Mouse (Mus musculus) erythroblast, embryonic 14.5 days (primary cell): ENCODE data around the gene Hmga2. TPM values are rescaled to one million over a fixed set of nuclear protein-coding genes. Genes with fewer than 3 reads are reported as not detected.

Experiments
- H3K27me3 ChIP-seq: 2 replicates; pipeline ENCODE4 v1.6.1; 2012; ENCODE audit warnings: inconsistent platforms; ENCODE audit not compliant: control insufficient read depth
- H3K36me3 ChIP-seq: 2 replicates; pipeline ENCODE4 v1.6.1; 2012; ENCODE audit warnings: mild to moderate bottlenecking, inconsistent platforms; ENCODE audit not compliant: control insufficient read depth
- H3K4me1 ChIP-seq: 2 replicates; pipeline ENCODE4 v1.6.1; 2012; ENCODE audit warnings: inconsistent platforms; ENCODE audit not compliant: control insufficient read depth
- H3K4me3 ChIP-seq: replicated peaks from 2 replicates; pipeline ENCODE3; 2012; ENCODE audit warnings: moderate library complexity, mild to moderate bottlenecking, inconsistent platforms
- H3K9me3 ChIP-seq: 2 replicates; pipeline ENCODE4 v1.6.1; 2012; ENCODE audit warnings: low read length, inconsistent platforms, mixed read lengths; ENCODE audit not compliant: control insufficient read depth
- GATA1 ChIP-seq: IDR thresholded peaks from 2 replicates; pipeline ENCODE4 v1.6.1; 2012; ENCODE audit warnings: low read length, inconsistent platforms, mixed read lengths
- TAL1 ChIP-seq: IDR thresholded peaks from 3 replicates; pipeline ENCODE4 v1.6.1; 2012; ENCODE audit warnings: low read length, inconsistent platforms, mixed read lengths
- polyA plus RNA-seq: library from polyadenylated mRNA; stranded (reverse); fragments of >175 nt; gene quantifications from 2 replicates; pipeline ENCODE4 v1.2.3, GENCODE M21; 2012

The Hmga2 gene
- polyA plus RNA-seq, 1 experiment: 0.05 TPM

GRCm38 (mm10) chr10:120498086-120498485 lies 21.8 kb upstream of the Hmga2 start:
- no peak overlapping the region for H3K4me3 ChIP-seq
- TF ChIP-seq TAL1 (no peak), GATA1 (no peak)
- no peaks in the 10 kb centered on the region for H3K9me3 ChIP-seq
- H3K36me3 ChIP-seq: no peaks in the 10 kb centered on the region
- no peaks in the 10 kb centered on the region for H3K4me1 ChIP-seq
- no peaks in the 10 kb centered on the region for H3K27me3 ChIP-seq

DNA sequence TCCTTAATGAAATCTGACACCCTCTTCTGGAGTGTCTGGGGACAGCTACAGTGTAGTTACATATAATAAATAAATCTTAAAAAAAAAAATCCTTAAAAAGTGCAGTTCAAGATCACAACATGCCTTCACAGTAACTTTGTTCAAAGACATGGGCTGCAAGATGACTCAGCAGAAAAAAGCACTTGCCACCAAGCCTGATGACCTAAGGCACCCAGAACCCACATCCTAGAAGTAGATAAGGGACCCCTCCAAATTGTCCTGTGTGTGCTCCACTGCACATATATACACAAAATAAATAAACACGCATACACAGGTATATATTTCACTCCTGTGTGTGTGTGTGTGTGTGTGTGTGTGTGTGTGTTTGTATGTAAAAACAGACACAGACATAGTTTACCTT lies 18.4 kb upstream of the Hmga2 start:
- TF ChIP-seq TAL1: no peak
- no peak for TF ChIP-seq GATA1
- no peaks in the 10 kb centered on the region for H3K27me3 ChIP-seq
- H3K36me3 ChIP-seq: no peaks in the 10 kb centered on the region
- no peaks in the 10 kb centered on the region for H3K9me3 ChIP-seq
- H3K4me1 ChIP-seq: no peaks in the 10 kb centered on the region
- no peak overlapping the region for H3K4me3 ChIP-seq

GRCm38 (mm10) chr10:120491477-120491876 lies 15.2 kb upstream of the Hmga2 start:
- Histone ChIP-seq H3K4me1 (no peaks in the 10 kb centered on the region), H3K9me3 (no peaks in the 10 kb centered on the region), H3K27me3 (no peaks in the 10 kb centered on the region), H3K4me3 (no peak overlapping the region), H3K36me3 (no peaks in the 10 kb centered on the region)
- TF ChIP-seq TAL1: no peak
- TF ChIP-seq GATA1: no peak

DNA sequence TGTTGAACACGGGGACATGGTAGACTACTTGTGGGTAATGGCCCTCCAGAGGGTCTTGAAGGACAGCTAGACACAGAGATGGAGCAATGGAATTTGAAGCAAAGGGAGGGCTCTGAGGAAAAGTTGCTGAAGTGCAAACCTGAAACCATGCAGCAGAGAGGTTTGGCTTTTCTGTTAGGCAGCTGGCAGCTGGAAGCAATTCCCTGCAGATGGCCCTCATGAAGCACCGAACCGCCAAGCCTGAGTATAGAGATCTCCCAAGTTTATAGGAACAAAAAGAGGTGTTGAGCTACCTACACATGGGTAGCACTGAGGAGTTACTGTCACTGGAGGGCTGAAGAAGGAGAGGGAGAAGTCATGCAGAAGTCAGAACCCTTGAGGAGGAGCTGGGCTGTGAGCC lies 13.3 kb upstream of the Hmga2 start:
- TF ChIP-seq GATA1 (no peak), TAL1 (no peak)
- H3K4me1 ChIP-seq: no peaks in the 10 kb centered on the region
- H3K4me3 ChIP-seq: no peak overlapping the region
- H3K36me3 ChIP-seq: no peaks in the 10 kb centered on the region
- H3K27me3 ChIP-seq: no peaks in the 10 kb centered on the region
- H3K9me3 ChIP-seq: no peaks in the 10 kb centered on the region

- H3K4me1 ChIP-seq: no peaks in the 10 kb centered on the region
- H3K27me3 ChIP-seq: no peaks in the 10 kb centered on the region
- H3K4me3 ChIP-seq: no peak overlapping the region
- no peaks in the 10 kb centered on the region for H3K36me3 ChIP-seq
- no peak for TF ChIP-seq GATA1
- no peak for TF ChIP-seq TAL1
- no peaks in the 10 kb centered on the region for H3K9me3 ChIP-seq
Measured at GRCm38 (mm10) chr10:120488526-120488925, 12.3 kb upstream of the Hmga2 start.

DNA sequence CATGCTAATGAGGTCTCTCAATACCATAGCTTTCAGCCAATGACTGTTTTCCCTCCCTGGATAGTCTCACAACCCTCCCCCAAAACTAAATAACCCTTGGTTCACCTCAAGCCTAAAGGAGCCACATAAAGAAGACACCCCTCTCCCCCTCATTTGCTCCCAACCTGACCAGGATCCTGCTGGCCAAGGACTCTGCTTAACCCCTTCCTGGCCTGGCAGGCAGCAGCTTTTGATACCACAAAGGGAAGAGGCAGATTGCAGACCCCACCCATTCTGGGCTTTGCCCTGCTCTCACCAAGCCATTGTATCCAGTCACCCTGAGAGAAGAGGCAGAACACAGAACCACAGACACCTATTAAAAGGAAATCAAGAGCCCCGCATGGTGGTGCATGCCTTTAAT lies 11.6 kb upstream of the Hmga2 start:
- Histone ChIP-seq H3K4me1 (no peaks in the 10 kb centered on the region), H3K9me3 (no peaks in the 10 kb centered on the region), H3K27me3 (no peaks in the 10 kb centered on the region), H3K36me3 (no peaks in the 10 kb centered on the region), H3K4me3 (no peak overlapping the region)
- TF ChIP-seq TAL1 (no peak), GATA1 (no peak)

GRCm38 (mm10) chr10:120485461-120485860 lies 9.2 kb upstream of the Hmga2 start:
- TF ChIP-seq GATA1 (no peak), TAL1 (no peak)
- H3K4me1 ChIP-seq: no peaks in the 10 kb centered on the region
- H3K27me3 ChIP-seq: no peaks in the 10 kb centered on the region
- H3K36me3 ChIP-seq: no peaks in the 10 kb centered on the region
- H3K4me3 ChIP-seq: no peak overlapping the region
- H3K9me3 ChIP-seq: no peaks in the 10 kb centered on the region

- peaks cover 2% of the 10 kb centered on the region for H3K27me3 ChIP-seq
- H3K9me3 ChIP-seq: no peaks in the 10 kb centered on the region
- no peak overlapping the region for H3K4me3 ChIP-seq
- H3K4me1 ChIP-seq: no peaks in the 10 kb centered on the region
- TF ChIP-seq GATA1: no peak
- TF ChIP-seq TAL1: no peak
- no peaks in the 10 kb centered on the region for H3K36me3 ChIP-seq
Measured at GRCm38 (mm10) chr10:120484144-120484543, 7.9 kb upstream of the Hmga2 start.

DNA sequence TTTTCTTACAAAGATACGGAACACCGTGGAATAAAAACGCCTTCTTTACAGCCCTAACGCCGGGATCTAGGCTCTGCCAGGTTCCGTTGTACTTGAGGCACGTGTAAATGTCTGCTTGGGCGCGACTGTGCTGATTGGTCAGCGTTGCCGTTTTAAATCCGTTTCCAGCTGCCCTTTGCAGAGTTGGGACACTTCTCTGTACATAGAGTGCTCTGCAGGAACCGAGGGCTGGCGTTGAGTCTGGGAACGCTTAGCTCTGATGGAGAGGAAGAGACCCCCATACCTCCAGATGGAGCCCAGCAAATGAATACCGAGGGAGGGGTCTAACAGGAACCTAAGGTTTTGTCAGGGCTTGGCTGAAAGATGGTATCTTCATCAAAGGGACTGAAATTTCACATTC lies 1.9 kb upstream of the Hmga2 start:
- no peaks in the 10 kb centered on the region for H3K9me3 ChIP-seq
- TF ChIP-seq GATA1: no peak
- no peak for TF ChIP-seq TAL1
- H3K27me3 ChIP-seq: peaks cover 61% of the 10 kb centered on the region
- H3K4me1 ChIP-seq: no peaks in the 10 kb centered on the region; the same call in 1 of the 2 replicates
- no peaks in the 10 kb centered on the region for H3K36me3 ChIP-seq
- H3K4me3 ChIP-seq: no peak overlapping the region

GRCm38 (mm10) chr10:120477501-120477900 lies 1.2 kb upstream of the Hmga2 start:
- Histone ChIP-seq H3K27me3 (peaks cover 64% of the 10 kb centered on the region), H3K9me3 (no peaks in the 10 kb centered on the region)
- TF ChIP-seq TAL1: no peak
- TF ChIP-seq GATA1: no peak

More at GRCm38 (mm10) chr10:120477501-120477900, 1.2 kb upstream of the Hmga2 start:
- H3K4me1 ChIP-seq: no peaks in the 10 kb centered on the region; the same call in 1 of the 2 replicates
- no peaks in the 10 kb centered on the region for H3K36me3 ChIP-seq
- peak overlapping the region; percentile 33 for H3K4me3 ChIP-seq
